Mouse (Mus musculus): ENCODE data around the gene Rfx2.

DNA sequence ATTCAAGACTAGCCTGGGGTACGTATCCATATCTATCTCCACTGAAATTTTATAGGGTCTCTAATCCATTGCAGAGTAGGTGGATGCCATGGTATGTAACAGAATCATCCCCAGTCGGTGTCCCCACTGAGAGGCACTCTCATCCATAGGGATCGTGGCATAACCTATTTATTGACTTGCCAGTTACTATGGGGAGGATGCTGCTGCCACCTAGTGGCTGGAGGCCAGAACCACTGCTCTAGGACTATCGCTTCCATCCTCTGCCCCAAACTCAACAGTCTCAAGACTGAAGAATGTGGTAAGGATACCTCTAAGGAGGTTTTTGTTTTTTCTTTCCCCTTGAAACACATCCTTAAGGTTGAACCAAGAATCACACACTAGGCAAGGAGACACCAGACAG, 27.4 kb upstream of the Rfx2 start:
- TF ChIP-seq TAL1 (conservative IDR thresholded peaks at IDR 0.05; ENCODE audit: low read depth, low read length): no peak
- peak; percentile 94 for TF ChIP-seq CTCF (IDR thresholded peaks at IDR 0.05; ENCODE audit: low read depth, low read length)
- no peak for TF ChIP-seq GATA1 (IDR thresholded peaks at IDR 0.05; ENCODE audit: borderline replicate concordance, low read length)
- no peak for TF ChIP-seq POLR2AphosphoS5 (IDR thresholded peaks at IDR 0.05; ENCODE audit: insufficient replicate concordance, low read depth, low read length)
